Mouse (Mus musculus) testis, postnatal 14 days (tissue): ENCODE data around the gene Rreb1.

Source experiments
- DNase-seq: peaks from one replicate; pipeline ENCODE4 v3.0.0; 2021; ENCODE audit warnings: low spot score

Rreb1 gene

GRCm38 (mm10) chr13:37854031-37854431 is 75.8 kb downstream of the Rreb1 start:
- DNase-seq = peak; percentile 81

GRCm38 (mm10) chr13:37854455-37855220 is 76.4 kb downstream of the Rreb1 start:
- DNase-seq = no peak

- no peak for DNase-seq
Observed at GRCm38 (mm10) chr13:37855221-37855757, 77.1 kb downstream of the Rreb1 start.

- no peak for DNase-seq
Observed at GRCm38 (mm10) chr13:37855765-37856164, 77.6 kb downstream of the Rreb1 start.

GRCm38 (mm10) chr13:37856537-37856936 is 78.3 kb downstream of the Rreb1 start:
- DNase-seq = no peak

GRCm38 (mm10) chr13:37857284-37858065 is 79.3 kb downstream of the Rreb1 start:
- DNase-seq = peak; percentile 94

GRCm38 (mm10) chr13:37858066-37858501 is 79.9 kb downstream of the Rreb1 start:
- peak; percentile 45 for DNase-seq

- no peak for DNase-seq
Observed at GRCm38 (mm10) chr13:37858508-37858907, 80.3 kb downstream of the Rreb1 start.

GRCm38 (mm10) chr13:37859782-37860181 is 81.6 kb downstream of the Rreb1 start:
- no peak for DNase-seq

- no peak for DNase-seq
Observed at GRCm38 (mm10) chr13:37860204-37860603, 82.0 kb downstream of the Rreb1 start.

- no peak for DNase-seq
Observed at GRCm38 (mm10) chr13:37860789-37861188, 82.6 kb downstream of the Rreb1 start.

GRCm38 (mm10) chr13:37862492-37862891 is 84.3 kb downstream of the Rreb1 start:
- DNase-seq = no peak

- DNase-seq = no peak
Observed at GRCm38 (mm10) chr13:37863643-37864042, 85.4 kb downstream of the Rreb1 start.

GRCm38 (mm10) chr13:37864697-37865096 is 86.5 kb downstream of the Rreb1 start:
- DNase-seq = no peak

GRCm38 (mm10) chr13:37866296-37866695 is 88.1 kb downstream of the Rreb1 start:
- peak; percentile 25 for DNase-seq

GRCm38 (mm10) chr13:37866846-37867245 is 88.6 kb downstream of the Rreb1 start:
- DNase-seq = peak; percentile 45

- DNase-seq = no peak
Observed at GRCm38 (mm10) chr13:37870118-37870908, 92.1 kb downstream of the Rreb1 start.

GRCm38 (mm10) chr13:37872142-37872835 is 94.1 kb downstream of the Rreb1 start:
- no peak for DNase-seq

- DNase-seq = no peak
Observed at GRCm38 (mm10) chr13:37873125-37873891, 95.1 kb downstream of the Rreb1 start.

GRCm38 (mm10) chr13:37875919-37876318 is 97.7 kb downstream of the Rreb1 start:
- no peak for DNase-seq

- no peak for DNase-seq
Observed at GRCm38 (mm10) chr13:37876366-37876765, 98.2 kb downstream of the Rreb1 start.
